Mouse (Mus musculus) heart, postnatal 4 days (tissue): ENCODE results near the gene Cmas. TPM values are rescaled to one million over a fixed set of nuclear protein-coding genes. Genes with fewer than 3 reads are reported as not detected.

Experiments used
- DNase-seq: peaks from one replicate; pipeline ENCODE4 v3.0.0; 2021
- total RNA-seq, 2 experiments: library from RNA; stranded (reverse); gene quantifications; 2 replicates each; pipeline ENCODE4 v1.2.3; 2021

Gene Cmas
- total RNA-seq, 2 experiments from 2014 or later: 43.4 to 48.5 TPM

- no peak for DNase-seq
Observed at GRCm38 (mm10) chr6:142752331-142753246, 3.9 kb upstream of the Cmas start.

DNA sequence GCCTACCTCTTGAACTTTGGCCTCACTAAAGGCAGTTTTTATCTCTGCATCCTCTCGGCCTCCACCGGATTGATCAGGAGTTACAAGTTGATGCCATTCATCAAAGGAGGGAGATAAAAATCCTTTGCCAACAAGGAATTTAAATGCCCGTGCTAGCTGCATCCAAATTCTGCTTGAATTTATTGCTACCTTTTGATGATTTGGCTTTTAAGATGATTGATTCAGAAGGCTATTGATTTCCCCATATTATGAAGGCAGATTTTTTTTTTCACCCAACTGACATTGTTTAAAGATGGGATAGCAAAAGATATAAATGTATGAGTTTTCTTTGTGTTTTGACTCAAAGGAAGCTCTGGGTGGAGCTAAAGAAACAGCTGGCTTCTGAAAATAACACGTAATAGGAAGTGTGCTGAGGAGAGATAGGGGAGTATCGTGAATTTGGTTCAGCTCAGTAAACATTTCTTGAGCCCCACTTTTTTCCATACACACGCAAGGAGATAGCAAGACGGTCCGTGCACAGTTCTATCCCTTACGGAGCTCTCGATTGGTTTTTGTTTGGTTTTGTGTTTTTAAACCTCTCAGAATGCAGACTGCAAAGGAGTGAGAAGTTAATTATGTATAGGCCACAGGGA is 964 bp downstream of the Cmas start:
- DNase-seq: no peak

DNA sequence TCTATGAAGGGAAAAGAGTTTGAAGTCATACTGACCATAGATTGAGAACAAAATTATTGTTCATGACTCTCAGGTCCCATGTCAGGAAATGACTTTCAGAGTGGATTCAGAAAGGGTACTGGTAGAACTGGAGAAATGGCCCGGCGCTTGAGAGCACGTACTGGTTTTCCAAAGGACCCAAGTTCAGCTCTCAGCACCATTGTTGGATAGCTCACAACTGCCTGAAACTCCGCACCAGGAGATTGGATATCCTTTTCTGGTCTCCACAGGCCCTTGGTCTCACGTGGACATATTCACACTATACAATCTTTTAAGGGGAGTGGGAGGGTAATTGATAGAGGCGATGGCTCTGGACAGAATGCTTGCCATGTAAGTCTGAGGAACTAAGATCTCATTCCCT is 1.5 kb downstream of the Cmas start:
- DNase-seq: no peak

- no peak for DNase-seq
Observed at GRCm38 (mm10) chr6:142758562-142758961, 2.1 kb downstream of the Cmas start.

- DNase-seq: no peak
Observed at GRCm38 (mm10) chr6:142759633-142760032, 3.1 kb downstream of the Cmas start.

- no peak for DNase-seq
Observed at GRCm38 (mm10) chr6:142764933-142765332, 8.4 kb downstream of the Cmas start.

- no peak for DNase-seq
Observed at GRCm38 (mm10) chr6:142767305-142767704, 10.8 kb downstream of the Cmas start.

- DNase-seq: no peak
Observed at GRCm38 (mm10) chr6:142769896-142770295, 13.4 kb downstream of the Cmas start.

- no peak for DNase-seq
Observed at GRCm38 (mm10) chr6:142771643-142772042, 15.2 kb downstream of the Cmas start.

- DNase-seq: no peak
Observed at GRCm38 (mm10) chr6:142773566-142773965, 17.1 kb downstream of the Cmas start.

DNA sequence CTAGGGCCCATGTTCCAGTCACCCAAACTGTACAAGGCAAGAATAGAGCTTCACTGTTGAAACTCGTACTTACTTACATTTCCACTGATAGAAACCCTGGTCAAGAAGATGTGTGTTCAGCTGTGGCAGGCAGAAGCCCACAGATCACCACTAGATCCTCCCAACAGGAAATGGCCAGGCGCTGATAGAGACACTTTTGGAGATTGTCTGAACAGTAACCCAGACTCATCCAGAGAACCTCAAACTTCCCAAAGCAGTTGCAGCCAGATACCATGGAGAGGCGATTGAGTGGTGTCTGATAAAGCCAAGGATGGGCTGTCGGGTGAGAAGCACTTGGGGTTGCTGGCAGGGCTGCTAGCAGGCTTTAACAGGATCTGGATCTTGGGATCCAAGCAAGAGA is 20.4 kb downstream of the Cmas start:
- no peak for DNase-seq

GRCm38 (mm10) chr6:142779045-142779811 is 22.7 kb downstream of the Cmas start:
- peak; percentile 59 for DNase-seq

GRCm38 (mm10) chr6:142779812-142780573 is 23.5 kb downstream of the Cmas start:
- DNase-seq: no peak

GRCm38 (mm10) chr6:142780574-142781033 is 24.1 kb downstream of the Cmas start:
- no peak for DNase-seq

DNA sequence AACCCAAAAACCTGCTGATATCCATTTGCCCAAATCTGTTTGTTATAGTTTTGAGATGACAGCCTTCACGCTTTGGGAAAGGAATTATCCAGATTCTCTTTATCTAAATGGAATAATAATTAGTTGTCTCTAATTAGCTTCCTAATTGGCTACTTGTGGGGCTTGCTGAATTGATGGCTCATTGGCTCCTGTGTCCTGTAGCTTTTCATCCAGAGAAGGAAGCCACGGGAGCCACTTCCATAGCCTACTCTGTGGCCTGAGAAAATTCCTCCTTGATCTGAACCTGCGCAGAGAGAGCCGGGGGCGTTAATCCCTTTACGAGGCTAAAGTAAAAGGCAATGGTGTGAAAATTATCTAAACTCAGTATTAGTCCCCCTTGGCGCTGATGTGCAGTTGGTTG is 24.8 kb downstream of the Cmas start:
- DNase-seq: no peak

DNA sequence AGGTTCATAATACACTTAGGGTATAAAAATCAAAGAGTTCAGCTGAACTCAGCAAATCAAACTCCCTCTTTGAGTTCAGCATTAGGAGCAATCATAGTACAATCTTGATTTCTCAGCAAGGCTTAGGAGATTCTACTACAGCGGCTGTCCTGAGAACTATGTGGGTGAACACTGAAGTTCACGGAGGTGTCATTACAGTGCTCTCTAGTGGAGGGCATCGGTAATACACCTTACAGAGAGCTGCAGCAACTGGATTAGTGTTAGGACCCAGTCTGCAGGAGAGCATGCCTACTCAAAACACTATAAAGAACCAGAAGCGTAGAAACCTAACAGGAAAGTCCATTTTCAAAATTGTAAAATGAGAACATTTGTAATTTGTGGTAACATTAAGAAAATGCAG is 28.9 kb downstream of the Cmas start:
- peak; percentile 78 for DNase-seq

DNA sequence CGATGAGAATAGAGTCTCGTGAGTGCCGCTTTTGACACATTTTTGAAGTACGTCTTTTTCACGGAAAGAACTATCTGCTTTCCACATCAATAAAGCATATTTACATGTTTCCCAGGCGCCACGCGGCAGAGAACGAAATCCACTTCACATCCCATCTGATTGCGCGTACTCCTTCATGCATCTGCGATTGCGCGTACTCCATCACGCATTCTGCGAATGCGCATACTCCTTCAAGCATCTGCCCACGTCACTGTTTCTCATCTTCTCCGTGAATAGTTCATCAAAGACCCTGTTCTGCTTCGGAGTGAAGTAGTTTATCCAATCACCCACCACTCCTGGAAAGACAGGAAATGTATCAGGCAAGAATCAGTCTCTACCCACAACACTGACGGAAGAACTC is 29.6 kb downstream of the Cmas start:
- DNase-seq: no peak

- DNase-seq: peak; percentile 21
Observed at GRCm38 (mm10) chr6:142788042-142788987, 31.8 kb downstream of the Cmas start.

DNA sequence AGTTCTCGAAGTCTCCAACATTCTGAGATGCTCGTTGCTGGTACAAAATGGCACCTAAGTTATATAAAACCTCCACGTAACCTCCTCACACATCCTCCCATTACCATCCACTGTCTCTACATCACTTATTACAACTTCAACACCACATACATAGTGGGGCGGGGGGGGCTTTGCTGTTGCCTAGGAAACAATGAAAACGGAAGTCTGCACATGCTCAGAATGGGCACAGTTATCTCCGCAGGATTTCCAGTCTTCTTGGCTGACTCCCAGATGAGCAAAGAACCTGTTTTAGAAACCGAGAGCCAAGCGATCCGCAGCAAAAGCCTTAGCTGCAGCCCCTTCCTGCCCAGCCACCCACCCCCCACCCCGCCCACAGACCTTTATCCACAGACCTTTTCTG is 33.2 kb downstream of the Cmas start:
- no peak for DNase-seq

DNA sequence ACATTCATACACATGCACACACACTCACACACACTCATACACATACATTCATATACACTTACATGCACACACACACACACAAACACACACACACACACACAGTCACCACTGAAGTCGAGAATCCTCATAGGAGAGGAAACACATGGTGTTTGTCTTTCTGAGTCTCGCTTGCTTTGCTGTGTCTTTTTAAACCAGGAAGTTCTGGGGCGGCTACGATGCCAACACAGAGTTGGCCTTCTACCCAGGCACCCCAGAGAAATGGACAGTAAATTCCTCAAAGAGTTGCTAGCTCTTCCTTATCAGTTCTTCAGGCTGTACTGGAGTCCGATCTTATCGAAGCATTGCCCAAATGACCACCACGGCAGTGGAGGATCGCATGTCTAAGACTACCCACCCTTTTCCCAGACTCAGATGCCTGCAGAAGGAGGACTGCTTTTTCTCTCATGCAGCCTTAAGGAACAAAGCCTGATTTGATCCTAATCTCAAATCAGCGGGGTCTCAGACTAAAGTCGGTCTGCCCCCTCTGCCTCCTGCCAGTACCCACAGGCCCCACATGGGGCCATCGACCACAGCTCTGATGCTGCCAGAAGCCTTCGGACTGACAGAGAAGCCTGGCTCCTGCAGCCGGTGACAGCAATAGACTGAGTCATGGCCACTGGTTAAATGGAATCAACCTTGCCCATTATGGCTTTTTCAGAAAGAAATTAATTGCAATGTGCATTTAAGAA is 35.9 kb downstream of the Cmas start:
- DNase-seq: no peak
